Mouse (Mus musculus) liver, embryonic 12.5 days (tissue): ENCODE data around the gene Sulf2. TPM values are rescaled to one million over a fixed set of nuclear protein-coding genes. Genes with fewer than 3 reads are reported as not detected.
"Not testable (repeated sequence)": the region's sequence is repeated elsewhere in the genome, so short reads cannot be mapped to it uniquely, and the experiment has no call there.

Experiments used
- ATAC-seq: fragments of 200-750 bp; cut with Nextera tagmentation; 2 replicates; pipeline ENCODE4 v1.8.0; 2017; ENCODE audit warnings: moderate number of reproducible peaks, mild to moderate bottlenecking, moderate library complexity
- H3K27ac ChIP-seq: fragments of 300-500 bp; sonication (generic); 2 replicates; pipeline ENCODE4 v1.5.1; 2016; ENCODE audit warnings: mild to moderate bottlenecking
- H3K27me3 ChIP-seq: fragments of 300-500 bp; sonication (generic); replicated peaks from 2 replicates; pipeline ENCODE4 v1.6.1; 2016; ENCODE audit warnings: mild to moderate bottlenecking, moderate library complexity
- H3K36me3 ChIP-seq: fragments of 300-500 bp; sonication (generic); 2 replicates; pipeline ENCODE4 v1.6.1; 2016; ENCODE audit warnings: mild to moderate bottlenecking, moderate library complexity
- H3K4me1 ChIP-seq: fragments of 300-500 bp; sonication (generic); 2 replicates; pipeline ENCODE4 v1.6.1; 2016
- H3K4me2 ChIP-seq: fragments of 300-500 bp; sonication (generic); 2 replicates; pipeline ENCODE4 v1.6.1; 2016; ENCODE audit warnings: mild to moderate bottlenecking, moderate library complexity
- H3K4me3 ChIP-seq: fragments of 300-500 bp; sonication (generic); 2 replicates; pipeline ENCODE4 v1.5.1; 2016; ENCODE audit warnings: mild to moderate bottlenecking, moderate library complexity
- H3K9ac ChIP-seq: fragments of 300-500 bp; sonication (generic); 2 replicates; pipeline ENCODE4 v1.6.1; 2016; ENCODE audit warnings: mild to moderate bottlenecking, moderate library complexity
- H3K9me3 ChIP-seq: fragments of 300-500 bp; sonication (generic); replicated peaks from 2 replicates; pipeline ENCODE4 v1.6.1; 2016; ENCODE audit warnings: mild to moderate bottlenecking, moderate library complexity
- WGBS: fragments of 180-500 bp; shearing (Covaris S2); methylation state at CpG from one replicate; pipeline ENCODE4 v1.1.7; 2016; ENCODE audit not compliant: insufficient replicate concordance; 5-methylcytosine and 5-hydroxymethylcytosine counted together
- polyA plus RNA-seq: library from polyadenylated mRNA; unstranded; fragments of >200 nt; fragmentation: Nextera tagmentation; extraction: Ambion mirVana; gene quantifications from 2 replicates; pipeline ENCODE4 v1.2.1, GENCODE M21; 2016

The Sulf2 gene
- polyA plus RNA-seq, 1 experiment from 2014 or later = 7.5 TPM

DNA sequence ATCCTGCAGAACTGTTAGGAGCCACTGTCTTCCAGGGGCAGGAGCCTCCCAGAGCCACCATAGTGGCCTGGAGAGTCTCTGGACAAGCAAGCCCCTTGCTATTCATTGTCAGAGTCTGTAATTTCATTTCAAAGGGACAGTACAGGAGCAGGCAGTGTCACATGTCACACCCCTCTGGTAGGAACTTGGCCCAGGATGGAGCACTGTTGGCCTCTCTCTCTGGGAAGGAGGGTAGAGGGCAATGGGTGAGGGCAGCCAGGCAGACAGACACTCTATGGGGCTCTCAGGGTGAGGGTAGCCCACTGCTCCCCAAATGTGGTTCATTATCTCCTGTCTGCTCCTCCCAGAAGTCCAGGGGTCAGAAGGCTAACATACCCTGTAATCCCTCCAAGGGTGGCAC, 63.9 kb downstream of the Sulf2 start:
- Histone ChIP-seq H3K9ac (no peak overlapping the region), H3K27me3 (no peaks in the 10 kb centered on the region), H3K4me1 (0 out of 2 replicates have a peak, but pooled peaks cover 7% of the 10 kb centered on the region), H3K4me3 (no peak overlapping the region), H3K27ac (no peak overlapping the region), H3K36me3 (no peaks in the 10 kb centered on the region), H3K4me2 (no peak overlapping the region), H3K9me3 (no peaks in the 10 kb centered on the region)
- ATAC-seq = no peak

DNA sequence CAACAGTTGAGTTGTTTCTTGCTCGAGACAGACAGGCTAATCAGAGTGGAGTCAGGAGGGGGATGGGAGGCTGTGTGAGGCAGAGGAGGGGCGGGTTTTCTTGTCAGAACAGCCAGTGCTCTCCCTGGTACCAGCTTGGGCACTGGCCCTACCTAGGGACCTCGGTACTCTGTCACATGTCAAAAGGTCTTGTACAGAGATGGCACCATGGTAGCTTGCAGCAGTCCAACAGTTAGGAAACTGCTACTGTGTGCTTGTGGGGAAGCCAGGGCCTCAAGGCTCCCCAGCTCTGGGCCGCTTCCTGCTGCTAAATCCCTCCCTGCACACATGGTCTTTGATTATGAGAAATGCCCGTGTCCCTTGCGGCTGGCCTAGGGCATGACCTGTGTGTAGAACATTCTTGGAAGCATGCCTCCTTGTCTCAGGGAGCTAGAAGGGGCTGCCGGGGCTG, 65.3 kb downstream of the Sulf2 start:
- no peak overlapping the region for H3K9ac ChIP-seq
- H3K9me3 ChIP-seq = no peaks in the 10 kb centered on the region
- H3K27ac ChIP-seq = no peak overlapping the region
- H3K27me3 ChIP-seq = no peaks in the 10 kb centered on the region
- no peak overlapping the region for H3K4me2 ChIP-seq
- H3K36me3 ChIP-seq = no peaks in the 10 kb centered on the region
- 41% methylated on average over 7 of the region's 7 CpGs for WGBS
- no peak overlapping the region for H3K4me3 ChIP-seq
- H3K4me1 ChIP-seq = 0 out of 2 replicates have a peak, but pooled peaks cover 7% of the 10 kb centered on the region
- no peak for ATAC-seq

- Histone ChIP-seq H3K36me3 (no peaks in the 10 kb centered on the region), H3K27ac (no peak overlapping the region), H3K4me1 (0 out of 2 replicates have a peak, but pooled peaks cover 7% of the 10 kb centered on the region), H3K27me3 (no peaks in the 10 kb centered on the region), H3K4me2 (no peak overlapping the region), H3K9me3 (no peaks in the 10 kb centered on the region), H3K9ac (no peak overlapping the region), H3K4me3 (no peak overlapping the region)
- whole genome bisulfite sequencing = 66% methylated on average over 9 of the region's 9 CpGs
- no peak for ATAC-seq
Observed at GRCm38 (mm10) chr2:166088991-166089390, 66.5 kb downstream of the Sulf2 start.

- Histone ChIP-seq H3K4me1 (0 out of 2 replicates have a peak, but pooled peaks cover 5% of the 10 kb centered on the region), H3K27me3 (no peaks in the 10 kb centered on the region), H3K36me3 (no peaks in the 10 kb centered on the region), H3K4me2 (no peak overlapping the region), H3K9me3 (no peaks in the 10 kb centered on the region), H3K27ac (no peak overlapping the region), H3K4me3 (no peak overlapping the region), H3K9ac (no peak overlapping the region)
- no peak for ATAC-seq
- 69% methylated on average over 29 of the region's 29 CpGs for WGBS
Observed at GRCm38 (mm10) chr2:166086457-166087233, 68.8 kb downstream of the Sulf2 start.

DNA sequence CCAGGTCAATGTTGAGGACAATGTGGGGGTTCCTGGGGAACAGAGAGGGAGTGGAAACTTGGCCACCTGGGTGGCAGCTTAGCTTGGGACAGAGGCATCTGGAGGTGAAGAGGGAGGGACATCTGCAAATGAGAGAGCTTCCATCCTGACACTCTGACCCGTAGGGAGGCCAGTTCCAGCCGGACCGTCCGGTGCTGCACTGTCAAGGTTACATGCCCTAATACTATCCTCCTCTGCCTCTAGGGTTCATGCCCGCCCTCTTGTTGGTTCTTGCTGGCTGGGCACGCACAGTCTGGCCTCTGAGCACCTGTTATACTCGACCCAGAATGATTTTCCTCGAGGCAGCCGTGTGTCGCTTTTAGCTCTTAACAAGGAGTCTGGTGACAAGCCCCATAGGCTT, 69.7 kb downstream of the Sulf2 start:
- Histone ChIP-seq H3K4me3 (no peak overlapping the region), H3K9me3 (no peaks in the 10 kb centered on the region), H3K27me3 (no peaks in the 10 kb centered on the region), H3K36me3 (no peaks in the 10 kb centered on the region), H3K27ac (no peak overlapping the region), H3K4me1 (peaks cover 7% of the 10 kb centered on the region), H3K4me2 (no peak overlapping the region), H3K9ac (no peak overlapping the region)
- ATAC-seq = no peak
- WGBS = 83% methylated on average over 10 of the region's 10 CpGs

DNA sequence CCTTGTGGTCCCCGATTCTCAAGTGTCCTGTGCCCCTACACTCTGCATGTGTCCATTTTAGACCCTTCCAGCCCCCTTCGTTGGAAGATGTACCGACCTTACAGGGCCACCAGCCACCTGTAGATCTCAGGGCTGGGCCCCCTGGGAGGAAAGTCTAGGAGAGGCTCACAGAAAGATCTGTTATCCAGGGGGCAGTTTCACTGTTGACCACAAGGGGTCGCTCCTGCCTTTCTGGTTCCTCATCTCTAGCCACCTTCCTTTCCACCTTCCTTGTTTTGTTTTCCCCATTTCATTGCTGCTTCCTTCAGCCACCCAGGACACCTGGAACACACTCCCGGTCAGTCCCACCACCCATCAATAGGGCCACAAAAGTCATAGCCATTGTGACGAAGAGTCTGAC, 70.5 kb downstream of the Sulf2 start:
- not testable (repeated sequence) for H3K27ac ChIP-seq, H3K4me3 ChIP-seq, H3K9ac ChIP-seq, ATAC-seq, H3K4me2 ChIP-seq, H3K36me3 ChIP-seq, H3K27me3 ChIP-seq, H3K9me3 ChIP-seq
- WGBS = 32% methylated on average over 6 of the region's 6 CpGs
- peaks cover 15% of the 10 kb centered on the region for H3K4me1 ChIP-seq

GRCm38 (mm10) chr2:166084111-166084510, 71.4 kb downstream of the Sulf2 start:
- no peak for ATAC-seq
- Histone ChIP-seq H3K9me3 (no peaks in the 10 kb centered on the region), H3K4me3 (no peak overlapping the region), H3K9ac (no peak overlapping the region), H3K27me3 (no peaks in the 10 kb centered on the region), H3K36me3 (no peaks in the 10 kb centered on the region), H3K4me1 (peaks cover 23% of the 10 kb centered on the region), H3K27ac (no peak overlapping the region), H3K4me2 (no peak overlapping the region)
- WGBS = 63% methylated on average over 7 of the region's 7 CpGs

GRCm38 (mm10) chr2:166083542-166084031, 71.9 kb downstream of the Sulf2 start:
- ATAC-seq = no peak
- Histone ChIP-seq H3K4me2 (no peak overlapping the region), H3K27ac (no peak overlapping the region), H3K4me3 (no peak overlapping the region), H3K36me3 (no peaks in the 10 kb centered on the region), H3K4me1 (peaks cover 23% of the 10 kb centered on the region), H3K9me3 (no peaks in the 10 kb centered on the region), H3K27me3 (no peaks in the 10 kb centered on the region), H3K9ac (no peak overlapping the region)
- 72% methylated on average over 9 of the region's 9 CpGs for WGBS

DNA sequence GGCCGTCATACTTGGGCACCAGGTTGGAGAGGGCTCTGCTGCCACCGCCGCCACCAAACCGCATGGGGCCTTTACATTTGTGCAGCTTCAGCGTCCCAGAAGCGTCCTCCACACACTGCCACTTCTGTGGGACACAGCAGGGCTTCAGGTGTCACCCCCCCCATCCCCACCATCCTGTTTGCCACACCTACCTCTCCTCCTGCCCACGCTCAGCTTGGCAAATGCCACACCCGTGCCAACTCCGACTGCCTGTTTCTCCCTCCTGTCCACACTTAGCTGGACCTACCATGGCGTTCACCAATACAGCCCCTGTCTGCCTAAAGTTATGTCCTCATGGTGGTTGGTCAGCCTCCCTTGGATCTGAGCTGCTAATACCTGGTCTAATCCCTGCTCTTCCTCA, 72.8 kb downstream of the Sulf2 start:
- Histone ChIP-seq H3K9ac (no peak overlapping the region), H3K4me2 (no peak overlapping the region), H3K4me1 (peaks cover 23% of the 10 kb centered on the region), H3K27ac (no peak overlapping the region), H3K4me3 (no peak overlapping the region), H3K27me3 (no peaks in the 10 kb centered on the region), H3K9me3 (no peaks in the 10 kb centered on the region), H3K36me3 (no peaks in the 10 kb centered on the region)
- no peak for ATAC-seq
- 65% methylated on average over 10 of the region's 10 CpGs for WGBS

GRCm38 (mm10) chr2:166082193-166082592, 73.3 kb downstream of the Sulf2 start:
- Histone ChIP-seq H3K4me2 (no peak overlapping the region), H3K36me3 (no peaks in the 10 kb centered on the region), H3K27me3 (no peaks in the 10 kb centered on the region), H3K9me3 (no peaks in the 10 kb centered on the region), H3K4me3 (no peak overlapping the region), H3K9ac (no peak overlapping the region), H3K27ac (no peak overlapping the region), H3K4me1 (peaks cover 23% of the 10 kb centered on the region)
- 32% methylated on average over 5 of the region's 5 CpGs for WGBS
- ATAC-seq = no peak

GRCm38 (mm10) chr2:166080967-166081750, 74.3 kb downstream of the Sulf2 start:
- 77% methylated on average over 21 of the region's 21 CpGs for WGBS
- H3K4me3 ChIP-seq = 0 out of 2 replicates have a peak overlapping the region, but pooled peaks have one; percentile 23
- no peak for ATAC-seq
- H3K9ac ChIP-seq = no peak overlapping the region
- H3K27me3 ChIP-seq = no peaks in the 10 kb centered on the region
- peak overlapping the region; percentile 49 for H3K4me2 ChIP-seq
- peaks cover 23% of the 10 kb centered on the region for H3K4me1 ChIP-seq
- no peak overlapping the region for H3K27ac ChIP-seq
- H3K9me3 ChIP-seq = no peaks in the 10 kb centered on the region
- H3K36me3 ChIP-seq = no peaks in the 10 kb centered on the region
